Mouse (Mus musculus) hindbrain, embryonic 10.5 days (tissue): ENCODE results near the gene Zfp319. TPM values are rescaled to one million over a fixed set of nuclear protein-coding genes. Genes with fewer than 3 reads are reported as not detected.
"Not testable (repeated sequence)": the region's sequence is repeated elsewhere in the genome, so short reads cannot be mapped to it uniquely, and the experiment has no call there.

ENCODE experiments used
- DNase-seq: peaks from one replicate; pipeline ENCODE4 v3.0.0-alpha.2; 2017; ENCODE audit warnings: low spot score
- H3K27ac ChIP-seq: fragments of 300-500 bp; sonication (generic); 2 replicates; pipeline ENCODE4 v1.5.1; 2016; ENCODE audit warnings: mild to moderate bottlenecking, moderate library complexity
- H3K27me3 ChIP-seq: fragments of 300-500 bp; sonication (generic); 2 replicates; pipeline ENCODE4 v1.6.1; 2016; ENCODE audit warnings: mild to moderate bottlenecking; ENCODE audit not compliant: poor library complexity, insufficient read depth, severe bottlenecking
- H3K36me3 ChIP-seq: fragments of 300-500 bp; sonication (generic); 2 replicates; pipeline ENCODE4 v1.6.1; 2016; ENCODE audit warnings: mild to moderate bottlenecking, moderate library complexity
- H3K4me1 ChIP-seq: fragments of 300-500 bp; sonication (generic); replicated peaks from 2 replicates; pipeline ENCODE4 v1.6.1; 2016; ENCODE audit warnings: mild to moderate bottlenecking
- H3K4me3 ChIP-seq: fragments of 300-500 bp; sonication (generic); 2 replicates; pipeline ENCODE4 v1.5.1; 2016; ENCODE audit warnings: mild to moderate bottlenecking, moderate library complexity
- H3K9me3 ChIP-seq: fragments of 300-500 bp; sonication (generic); 2 replicates; pipeline ENCODE4 v1.6.1; 2016; ENCODE audit warnings: mild to moderate bottlenecking, moderate library complexity
- WGBS: fragments of 180-500 bp; shearing (Covaris S2); methylation state at CpG from one replicate; pipeline ENCODE4 v1.1.7; 2016; 5-methylcytosine and 5-hydroxymethylcytosine counted together
- polyA plus RNA-seq: library from polyadenylated mRNA; unstranded; fragments of >200 nt; fragmentation: Nextera tagmentation; extraction: Ambion mirVana; gene quantifications from 2 replicates; pipeline ENCODE4 v1.2.1, GENCODE M21; 2016

Zfp319 gene
- polyA plus RNA-seq = 12.4 and 16.6 TPM in 2 replicates

GRCm38 (mm10) chr8:95331720-95332436 lies at the start of gene Zfp319, which contains the start of gene Usb1:
Gene Zfp319, minus strand, starts transcription at chr8:95331950.
Gene Usb1, plus strand, starts transcription at chr8:95332284.
- under 1% methylated on average over 79 of the region's 80 CpGs for WGBS
- Histone ChIP-seq H3K4me1 (peaks cover 44% of the 10 kb centered on the region), H3K27me3 (no peaks in the 10 kb centered on the region), H3K9me3 (no peaks in the 10 kb centered on the region), H3K27ac (peak within 1 kb of the TSS; percentile 94), H3K36me3 (peaks cover 51% of the 10 kb centered on the region), H3K4me3 (peak within 1 kb of the TSS; percentile 76)
- peak; percentile 97 for DNase-seq

- Histone ChIP-seq H3K4me1 (peaks cover 12% of the 10 kb centered on the region), H3K4me3 (no peak overlapping the region), H3K9me3 (no peaks in the 10 kb centered on the region), H3K27ac (no peak overlapping the region), H3K27me3 (no peaks in the 10 kb centered on the region), H3K36me3 (no peaks in the 10 kb centered on the region)
- no peak for DNase-seq
Measured at GRCm38 (mm10) chr8:95380953-95381352, 49.2 kb upstream of the Zfp319 start.

- not testable (repeated sequence) for H3K27ac ChIP-seq, H3K9me3 ChIP-seq, H3K27me3 ChIP-seq, DNase-seq, H3K4me3 ChIP-seq, H3K36me3 ChIP-seq
- WGBS = 94% methylated on average over 11 of the region's 11 CpGs
- peaks cover 12% of the 10 kb centered on the region for H3K4me1 ChIP-seq
Measured at GRCm38 (mm10) chr8:95378928-95379327, 47.2 kb upstream of the Zfp319 start.

- Histone ChIP-seq H3K27ac (no peak overlapping the region), H3K36me3 (peaks cover 18% of the 10 kb centered on the region), H3K4me1 (peaks cover 18% of the 10 kb centered on the region), H3K4me3 (no peak overlapping the region), H3K27me3 (no peaks in the 10 kb centered on the region), H3K9me3 (no peaks in the 10 kb centered on the region)
- DNase-seq = no peak
- 54% methylated on average over 7 of the region's 7 CpGs for WGBS
Measured at GRCm38 (mm10) chr8:95377863-95378291, 46.1 kb upstream of the Zfp319 start.

DNA sequence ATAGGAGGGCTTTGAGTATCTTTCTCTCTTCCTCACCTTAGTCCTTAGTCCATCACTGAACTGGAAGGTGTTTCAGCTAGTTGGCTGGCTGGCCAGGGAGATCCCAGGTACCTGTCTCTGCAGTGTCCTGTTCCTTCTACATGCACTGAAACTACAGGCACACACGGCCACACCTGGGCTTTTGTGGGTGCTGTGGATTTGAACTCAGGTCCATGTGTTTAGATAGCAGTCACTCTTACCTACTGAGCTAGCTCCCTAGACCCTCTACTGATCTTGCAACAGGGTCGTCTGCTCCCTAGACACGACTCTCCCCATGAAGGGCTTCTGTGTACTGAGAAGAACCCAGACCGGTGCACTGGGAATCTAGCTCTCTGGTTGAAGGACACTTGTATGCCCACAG lies 45.4 kb upstream of the Zfp319 start:
- DNase-seq = no peak
- Histone ChIP-seq H3K36me3 (peaks cover 26% of the 10 kb centered on the region), H3K9me3 (no peaks in the 10 kb centered on the region), H3K4me3 (no peak overlapping the region), H3K4me1 (peaks cover 20% of the 10 kb centered on the region), H3K27me3 (no peaks in the 10 kb centered on the region), H3K27ac (peak overlapping the region; percentile 5; the same call in 1 of the 2 replicates)
- WGBS = 85% methylated on average over 4 of the region's 4 CpGs

DNA sequence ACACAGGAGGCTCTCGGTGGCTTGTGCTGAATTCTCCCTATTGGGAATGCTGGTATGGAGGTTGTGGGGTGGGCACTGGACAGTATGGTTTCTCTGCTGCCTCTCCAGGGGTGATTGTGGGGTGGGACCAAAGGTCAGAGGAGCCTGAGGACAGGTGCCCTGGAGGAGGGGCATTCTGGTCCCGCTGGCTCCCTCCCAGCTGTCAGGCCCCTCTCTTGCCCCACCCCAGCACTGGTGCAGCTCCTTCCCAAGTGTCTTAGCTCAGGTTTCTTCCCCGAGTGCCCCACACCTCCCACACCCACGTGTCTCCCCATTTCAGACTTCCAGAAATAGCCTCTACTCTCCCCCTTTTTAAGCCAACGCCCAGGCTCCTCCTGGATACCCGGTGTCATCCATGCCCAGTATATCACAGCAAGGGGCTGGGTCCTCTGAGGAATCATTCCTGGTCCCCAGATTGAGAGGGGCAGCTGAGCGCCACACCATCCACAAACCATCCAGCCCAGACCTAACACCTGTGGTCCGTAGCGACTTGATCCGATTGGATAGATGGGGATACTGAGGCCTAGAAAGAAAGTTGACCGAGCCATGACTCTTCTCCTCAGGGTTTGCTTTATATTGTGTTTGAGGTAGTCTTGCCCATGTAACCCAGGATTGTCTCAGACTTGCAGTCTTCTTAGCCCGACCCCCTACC lies 44.7 kb upstream of the Zfp319 start:
- Histone ChIP-seq H3K27ac (no peak overlapping the region), H3K4me1 (peaks cover 20% of the 10 kb centered on the region), H3K27me3 (no peaks in the 10 kb centered on the region), H3K9me3 (no peaks in the 10 kb centered on the region), H3K4me3 (no peak overlapping the region), H3K36me3 (peaks cover 33% of the 10 kb centered on the region)
- WGBS = 78% methylated on average over 12 of the region's 12 CpGs
- DNase-seq = no peak

GRCm38 (mm10) chr8:95375374-95375930 lies 43.7 kb upstream of the Zfp319 start:
- 80% methylated on average over 7 of the region's 7 CpGs for WGBS
- no peak for DNase-seq

GRCm38 (mm10) chr8:95374429-95374828 lies 42.7 kb upstream of the Zfp319 start:
- H3K9me3 ChIP-seq = no peaks in the 10 kb centered on the region
- no peak overlapping the region for H3K4me3 ChIP-seq
- H3K27ac ChIP-seq = no peak overlapping the region
- no peak for DNase-seq
- 81% methylated on average over 3 of the region's 3 CpGs for WGBS
- H3K27me3 ChIP-seq = no peaks in the 10 kb centered on the region
- peaks cover 28% of the 10 kb centered on the region for H3K4me1 ChIP-seq
- peaks cover 53% of the 10 kb centered on the region for H3K36me3 ChIP-seq

More at GRCm38 (mm10) chr8:95375374-95375930, 43.7 kb upstream of the Zfp319 start:
- Histone ChIP-seq H3K36me3 (peaks cover 43% of the 10 kb centered on the region), H3K27me3 (no peaks in the 10 kb centered on the region), H3K4me1 (peaks cover 20% of the 10 kb centered on the region), H3K9me3 (no peaks in the 10 kb centered on the region), H3K27ac (no peak overlapping the region), H3K4me3 (no peak overlapping the region)

GRCm38 (mm10) chr8:95373389-95374002 lies 41.7 kb upstream of the Zfp319 start:
- no peak for DNase-seq
- peaks cover 35% of the 10 kb centered on the region for H3K4me1 ChIP-seq
- H3K9me3 ChIP-seq = no peaks in the 10 kb centered on the region
- H3K4me3 ChIP-seq = no peak overlapping the region
- H3K27me3 ChIP-seq = no peaks in the 10 kb centered on the region
- 89% methylated on average over 12 of the region's 12 CpGs for WGBS
- H3K36me3 ChIP-seq = peaks cover 62% of the 10 kb centered on the region
- H3K27ac ChIP-seq = no peak overlapping the region

DNA sequence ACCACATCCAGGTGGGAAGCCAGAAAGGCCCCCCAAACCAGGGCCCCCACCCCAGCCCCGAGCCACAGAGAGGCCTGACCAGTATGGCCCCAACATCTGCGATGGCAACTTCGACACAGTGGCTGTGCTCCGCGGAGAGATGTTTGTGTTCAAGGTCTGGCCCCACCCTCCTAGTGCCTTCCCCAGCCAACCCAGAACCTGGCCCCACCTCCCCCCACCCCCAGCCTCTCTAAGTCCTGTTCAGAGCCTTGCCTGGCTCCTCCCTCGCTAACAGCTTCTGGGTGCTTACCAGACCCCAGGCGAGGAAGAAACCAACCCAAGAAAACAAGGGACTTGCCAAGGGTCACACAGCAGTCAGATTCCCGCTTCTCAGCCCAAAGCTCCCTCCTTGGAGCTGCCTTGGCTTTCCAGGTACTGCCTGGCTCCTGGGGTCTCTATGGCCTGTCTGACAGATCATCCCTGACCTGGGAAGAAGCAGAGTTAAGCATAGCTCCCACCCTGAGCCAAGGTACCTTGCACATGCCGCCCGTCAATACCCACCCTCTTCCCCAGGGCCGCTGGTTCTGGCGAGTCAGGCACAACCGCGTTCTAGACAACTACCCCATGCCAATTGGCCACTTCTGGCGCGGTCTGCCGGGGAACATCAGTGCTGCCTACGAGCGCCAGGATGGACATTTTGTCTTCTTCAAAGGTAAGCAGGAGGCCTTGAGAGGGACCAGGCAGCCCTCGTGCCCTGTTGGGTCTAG lies 38.0 kb upstream of the Zfp319 start:
- H3K27ac ChIP-seq = no peak overlapping the region
- H3K4me3 ChIP-seq = peak overlapping the region; percentile 29; the same call in 1 of the 2 replicates
- peaks cover 23% of the 10 kb centered on the region for H3K4me1 ChIP-seq
- H3K9me3 ChIP-seq = no peaks in the 10 kb centered on the region
- WGBS = 57% methylated on average over 20 of the region's 20 CpGs
- DNase-seq = peak; percentile 32
- peaks cover 87% of the 10 kb centered on the region for H3K36me3 ChIP-seq
- no peaks in the 10 kb centered on the region for H3K27me3 ChIP-seq

- Histone ChIP-seq H3K27me3 (no peaks in the 10 kb centered on the region), H3K4me1 (peaks cover 30% of the 10 kb centered on the region), H3K36me3 (peaks cover 37% of the 10 kb centered on the region), H3K9me3 (no peaks in the 10 kb centered on the region), H3K27ac (no peak overlapping the region), H3K4me3 (no peak overlapping the region)
- WGBS = 97% methylated on average over 2 of the region's 2 CpGs
- DNase-seq = no peak
Measured at GRCm38 (mm10) chr8:95363849-95364248, 32.1 kb upstream of the Zfp319 start.

- DNase-seq = no peak
- no peaks in the 10 kb centered on the region for H3K27me3 ChIP-seq
- no peak overlapping the region for H3K4me3 ChIP-seq
- no peak overlapping the region for H3K27ac ChIP-seq
- no peaks in the 10 kb centered on the region for H3K9me3 ChIP-seq
- 80% methylated on average over 6 of the region's 6 CpGs for WGBS
- H3K4me1 ChIP-seq = peaks cover 35% of the 10 kb centered on the region
- peaks cover 21% of the 10 kb centered on the region for H3K36me3 ChIP-seq
Measured at GRCm38 (mm10) chr8:95362272-95362671, 30.5 kb upstream of the Zfp319 start.
